Mouse (Mus musculus) CH12.LX (cell line): ENCODE measurements around the gene Grm8. TPM values are rescaled to one million over a fixed set of nuclear protein-coding genes. Genes with fewer than 3 reads are reported as not detected.

Experiments
- DNase-seq: peaks from one replicate; pipeline ENCODE4 v3.0.0-alpha.2; 2013; ENCODE audit errors: extremely low read depth
- H3K27ac ChIP-seq: 2 replicates; pipeline ENCODE4 v1.5.1; 2012; ENCODE audit warnings: low read depth, mild to moderate bottlenecking, control low read depth, moderate library complexity; ENCODE audit not compliant: insufficient read depth
- H3K27me3 ChIP-seq: replicated peaks from 2 replicates; pipeline ENCODE3; 2012; ENCODE audit warnings: inconsistent platforms
- H3K36me3 ChIP-seq, 2 experiments: replicated peaks in 1 of 2; 2 replicates each; pipeline versions ENCODE3 to v1.6.1; 2012; ENCODE audit warnings: inconsistent platforms in 1 of 2, low read length in 1 of 2, mild to moderate bottlenecking in 1 of 2, mixed read lengths in 1 of 2, moderate library complexity in 1 of 2; ENCODE audit not compliant: control insufficient read depth in 1 of 2, insufficient read depth in 1 of 2
- H3K4me1 ChIP-seq, 2 experiments: 2 replicates each; pipeline ENCODE4 v1.6.1; 2012; ENCODE audit warnings: inconsistent platforms in 1 of 2, moderate library complexity in 1 of 2; ENCODE audit not compliant: insufficient read depth in 2 of 2, control insufficient read depth in 1 of 2
- H3K4me2 ChIP-seq: 2 replicates; pipeline ENCODE4 v1.6.1; 2012; ENCODE audit warnings: low read depth, mild to moderate bottlenecking, control low read depth; ENCODE audit not compliant: poor library complexity, insufficient read depth, severe bottlenecking
- H3K4me3 ChIP-seq, 3 experiments: fragments of 150-350 bp in 1 of 3; sonication (generic) in 1 of 3; replicated peaks in 1 of 3; 2 replicates each; pipeline versions ENCODE3 to v1.5.1; 2011 to 2012; ENCODE audit warnings: low read depth in 2 of 3, low read length in 2 of 3, mild to moderate bottlenecking in 2 of 3, moderate library complexity in 2 of 3, control low read depth in 1 of 3, improper control_type of control experiment in 1 of 3, inconsistent platforms in 1 of 3, mixed read lengths in 1 of 3; ENCODE audit not compliant: poor library complexity in 1 of 3
- H3K79me2 ChIP-seq: replicated peaks from 2 replicates; pipeline ENCODE4 v1.6.1; 2012; ENCODE audit warnings: mild to moderate bottlenecking, moderate library complexity; ENCODE audit not compliant: control insufficient read depth, poor library complexity, insufficient read depth, severe bottlenecking; ENCODE audit errors: extremely low read depth
- H3K9ac ChIP-seq: 2 replicates; pipeline ENCODE4 v1.6.1; 2012; ENCODE audit warnings: low read depth, mild to moderate bottlenecking, control low read depth, moderate library complexity; ENCODE audit not compliant: insufficient read depth
- H3K9me3 ChIP-seq: replicated peaks from 2 replicates; pipeline ENCODE3; 2012; ENCODE audit warnings: low read length, inconsistent platforms, mixed read lengths
- CHD1 ChIP-seq: IDR thresholded peaks from 2 replicates; pipeline ENCODE4 v1.6.1; 2012; ENCODE audit warnings: low read depth, low read length, improper control_type of control experiment, inconsistent platforms
- E2F4 ChIP-seq: IDR thresholded peaks from 2 replicates; pipeline ENCODE4 v1.6.1; 2011; ENCODE audit warnings: low read depth, low read length, improper control_type of control experiment; ENCODE audit not compliant: insufficient replicate concordance
- ELF1 ChIP-seq: IDR thresholded peaks from 2 replicates; pipeline ENCODE4 v1.6.1; 2014; ENCODE audit warnings: low read depth, mild to moderate bottlenecking, inconsistent platforms, low read length, improper control_type of control experiment
- EP300 ChIP-seq: IDR thresholded peaks from 2 replicates; pipeline ENCODE4 v1.6.1; 2011; ENCODE audit warnings: low read length, improper control_type of control experiment
- ETS1 ChIP-seq: conservative IDR thresholded peaks from 2 replicates; pipeline ENCODE4 v1.6.1; 2012; ENCODE audit warnings: low read depth, mild to moderate bottlenecking, inconsistent platforms, low read length, improper control_type of control experiment, moderate library complexity
- GABPA ChIP-seq: IDR thresholded peaks from 2 replicates; pipeline ENCODE4 v1.6.1; 2012; ENCODE audit warnings: low read depth, low read length, improper control_type of control experiment, inconsistent platforms; ENCODE audit not compliant: insufficient replicate concordance
- HCFC1 ChIP-seq: IDR thresholded peaks from 2 replicates; pipeline ENCODE4 v1.6.1; 2012; ENCODE audit warnings: low read depth, mild to moderate bottlenecking, inconsistent platforms, low read length, improper control_type of control experiment
- IRF4 ChIP-seq: IDR thresholded peaks from 2 replicates; pipeline ENCODE4 v1.6.1; 2014; ENCODE audit warnings: low read depth, mild to moderate bottlenecking, inconsistent platforms, low read length, improper control_type of control experiment
- JUN ChIP-seq: IDR thresholded peaks from 2 replicates; pipeline ENCODE4 v1.6.1; 2011; ENCODE audit warnings: low read depth, mild to moderate bottlenecking, low read length, improper control_type of control experiment, moderate library complexity; ENCODE audit not compliant: insufficient read depth
- MAX ChIP-seq: IDR thresholded peaks from 2 replicates; pipeline ENCODE4 v1.6.1; 2011; ENCODE audit warnings: low read length, improper control_type of control experiment
- MXI1 ChIP-seq: IDR thresholded peaks from 2 replicates; pipeline ENCODE4 v1.6.1; 2011; ENCODE audit warnings: mild to moderate bottlenecking, low read depth, low read length, improper control_type of control experiment
- MYC ChIP-seq: IDR thresholded peaks from 2 replicates; pipeline ENCODE4 v1.6.1; 2011; ENCODE audit warnings: low read depth, mild to moderate bottlenecking, improper control_type of control experiment, low read length
- NRF1 ChIP-seq: IDR thresholded peaks from 2 replicates; pipeline ENCODE4 v1.6.1; 2014; ENCODE audit warnings: low read depth, mild to moderate bottlenecking, inconsistent platforms, low read length, improper control_type of control experiment, moderate library complexity
- USF1 ChIP-seq: IDR thresholded peaks from 2 replicates; pipeline ENCODE4 v1.6.1; 2014; ENCODE audit warnings: low read depth, mild to moderate bottlenecking, inconsistent platforms, low read length, improper control_type of control experiment
- dilution Hi-C: fragments of 300-500 bp; cut with MboI; formaldehyde crosslinking; loops from 2 replicates; pipeline ENCODE4 v1.14.3; 2020; ENCODE audit warnings: low sequenced_read_pairs; ENCODE audit not compliant: extremely low pct_unique_long_range_greater_than_20kb, extremely low pct_ligation_motif_present
- in situ Hi-C: fragments of 300-500 bp; cut with MboI; formaldehyde crosslinking; loops from 3 replicates; pipeline ENCODE4 v1.14.3; 2019; ENCODE audit warnings: low sequenced_read_pairs, low pct_ligation_motif_present, low pct_unique_long_range_greater_than_20kb, mixed read lengths
- polyA plus RNA-seq: library from polyadenylated mRNA; unstranded; fragments of >175 nt; gene quantifications from 2 replicates; pipeline ENCODE4 v1.2.1, GENCODE M21; 2012; ENCODE audit warnings: low read depth; ENCODE audit not compliant: insufficient read length
- total RNA-seq, 2 experiments: library from RNA; depleted of rRNA; stranded (reverse); fragments of 300-350 nt in 1 of 2; fragments of >200 nt in 1 of 2; gene quantifications; 2 replicates each; pipeline ENCODE4 v1.2.3; 2012 to 2014

Grm8 gene
- total and polyA plus RNA-seq, 3 experiments = 0.08 to 0.72 (median 0.21) TPM

DNA sequence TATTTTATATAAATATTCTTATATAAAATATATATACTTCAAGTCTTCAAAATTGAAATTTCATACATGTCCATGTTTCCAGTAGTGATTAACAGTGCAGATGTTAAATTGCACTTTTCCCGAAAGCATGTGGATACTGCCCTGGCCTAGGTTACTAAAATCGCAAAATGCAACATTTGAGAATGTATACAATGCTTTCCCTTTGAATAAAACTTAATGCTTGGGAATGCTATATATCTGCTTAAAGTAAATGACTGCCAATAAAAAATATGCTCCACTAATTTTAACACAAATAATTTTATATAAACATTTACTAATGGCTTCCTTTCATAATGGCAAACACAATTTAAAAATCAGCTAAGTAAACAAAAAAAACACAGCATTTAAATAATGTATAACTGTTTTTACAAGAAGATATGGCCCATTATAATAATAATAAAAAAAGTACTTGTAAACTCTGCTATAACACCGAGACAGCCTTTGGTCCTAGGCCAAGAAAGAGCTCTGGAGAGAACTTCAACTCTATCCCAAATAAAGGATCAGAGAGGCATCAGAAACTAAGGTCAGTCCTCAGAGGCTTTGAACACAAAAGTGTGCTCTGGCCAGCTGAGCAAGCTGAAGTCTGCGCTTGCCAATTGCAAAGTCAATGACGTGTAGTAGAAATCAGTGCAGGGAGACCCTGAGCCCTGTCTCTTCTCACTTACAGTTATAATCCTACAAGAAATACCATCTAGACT lies 820.5 kb downstream of the Grm8 start:
- in situ Hi-C loops (no loop called here), dilution Hi-C loops (no loop called here)
- H3K27ac ChIP-seq = no peak overlapping the region
- H3K4me2 ChIP-seq = no peak overlapping the region
- no peaks in the 10 kb centered on the region for H3K9me3 ChIP-seq
- TF ChIP-seq EP300 (no peak), IRF4 (no peak), ETS1 (no peak), GABPA (no peak), USF1 (no peak)
- no peak overlapping the region for H3K4me3 ChIP-seq
- no peaks in the 10 kb centered on the region for H3K36me3 ChIP-seq
- H3K27me3 ChIP-seq = no peaks in the 10 kb centered on the region
- no peak overlapping the region for H3K9ac ChIP-seq
- H3K4me1 ChIP-seq = no peaks in the 10 kb centered on the region
- H3K79me2 ChIP-seq = no peaks in the 10 kb centered on the region
- no peak for DNase-seq

DNA sequence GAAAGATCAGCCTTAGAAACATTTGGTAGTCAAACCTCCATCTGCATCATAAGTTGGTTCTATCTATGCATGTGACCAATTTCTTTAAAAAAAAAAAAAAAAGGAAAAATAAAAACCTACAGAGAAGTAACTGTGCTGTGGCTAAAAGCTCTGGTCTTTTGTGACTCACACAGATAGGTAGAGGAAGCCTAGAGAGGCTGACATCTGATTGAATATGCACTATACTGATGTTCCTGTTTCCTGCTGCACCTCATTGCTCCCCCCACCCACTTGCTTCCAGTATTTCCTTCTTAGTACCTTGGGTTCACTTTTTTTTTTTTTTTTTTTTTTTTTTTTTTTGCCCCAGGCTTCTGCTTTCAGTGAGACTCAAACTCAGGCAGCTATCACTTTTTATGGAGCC lies 824.6 kb downstream of the Grm8 start:
- no peaks in the 10 kb centered on the region for H3K4me1 ChIP-seq
- H3K9ac ChIP-seq = no peak overlapping the region
- H3K36me3 ChIP-seq = no peaks in the 10 kb centered on the region
- no peaks in the 10 kb centered on the region for H3K9me3 ChIP-seq
- no peak overlapping the region for H3K27ac ChIP-seq
- dilution Hi-C loops (no loop called here), in situ Hi-C loops (no loop called here)
- H3K79me2 ChIP-seq = no peaks in the 10 kb centered on the region
- DNase-seq = no peak
- no peak for TF ChIP-seq NRF1
- no peak for TF ChIP-seq E2F4
- no peak for TF ChIP-seq HCFC1
- no peak for TF ChIP-seq JUN
- H3K27me3 ChIP-seq = no peaks in the 10 kb centered on the region
- no peak overlapping the region for H3K4me2 ChIP-seq
- no peak overlapping the region for H3K4me3 ChIP-seq

GRCm38 (mm10) chr6:27305351-27305750 lies 829.6 kb downstream of the Grm8 start:
- TF ChIP-seq JUN (no peak), ELF1 (no peak), USF1 (no peak), E2F4 (no peak), IRF4 (no peak), NRF1 (no peak), MXI1 (no peak), MAX (no peak), MYC (no peak), CHD1 (no peak)
- Histone ChIP-seq H3K4me3 (no peak overlapping the region), H3K27ac (no peak overlapping the region), H3K36me3 (no peaks in the 10 kb centered on the region), H3K27me3 (no peaks in the 10 kb centered on the region), H3K9me3 (no peaks in the 10 kb centered on the region), H3K4me1 (no peaks in the 10 kb centered on the region), H3K9ac (no peak overlapping the region), H3K79me2 (no peaks in the 10 kb centered on the region), H3K4me2 (no peak overlapping the region)
- in situ Hi-C loops (no loop called here), dilution Hi-C loops (no loop called here)
- DNase-seq = no peak
